ENCODE assay signal across 8 mouse cellular contexts in the genomic region with DNA sequence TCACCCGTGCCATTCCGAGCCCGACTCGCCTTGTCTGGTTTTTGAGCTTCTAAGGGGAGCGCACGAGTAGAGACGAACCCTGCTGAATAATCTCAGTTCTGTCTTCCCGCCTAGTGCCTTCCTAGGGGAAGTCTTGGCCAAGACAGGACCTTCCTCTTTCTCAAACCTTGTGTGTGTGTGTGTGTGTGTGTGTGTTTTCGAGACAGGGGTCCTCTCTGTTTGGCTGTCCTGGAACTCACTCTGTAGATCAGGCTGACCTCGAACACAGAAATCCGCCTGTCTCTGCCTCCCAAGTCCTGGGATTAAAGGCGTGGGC. TPM values are rescaled to one million over a fixed set of nuclear protein-coding genes. Genes with fewer than 3 reads are reported as not detected.
DNase-seq lines count a peak whose midpoint lies in the region; ATAC-seq and TF ChIP-seq lines count a peak whose summit lies in the region.

No protein-coding gene starts in this region.

- H3K36me3 ChIP-seq in lung, embryonic 16.5 days (ENCODE audit: control insufficient read depth, insufficient read depth, low read length), result 0 out of 2 replicates have a peak, but pooled peaks cover 2% of the 10 kb centered on the region
- H3K36me3 ChIP-seq in forebrain, embryonic 10.5 days (replicated peaks), result peaks cover 6% of the 10 kb centered on the region
- peaks cover 2% of the 10 kb centered on the region; the same call in 1 of the 2 replicates for H3K36me3 ChIP-seq in limb, embryonic 15.5 days
- H3K36me3 ChIP-seq in small intestine, adult 2 months (ENCODE audit: control insufficient read depth, insufficient read depth, low read length), result no peaks in the 10 kb centered on the region

- peak overlapping the region; percentile 96 for H3K4me3 ChIP-seq in lung, embryonic 16.5 days (ENCODE audit: low read length)
- H3K4me3 ChIP-seq in forebrain, embryonic 10.5 days, result peak overlapping the region; percentile 89
- peak overlapping the region; percentile 95 for H3K4me3 ChIP-seq in limb, embryonic 15.5 days
- peak overlapping the region; percentile 92 for H3K4me3 ChIP-seq in small intestine, adult 2 months (ENCODE audit: low read depth, low read length)

- peaks cover 10% of the 10 kb centered on the region for H3K4me1 ChIP-seq in lung, embryonic 16.5 days (replicated peaks; ENCODE audit: control insufficient read depth, insufficient read depth, low read length)
- peaks cover 21% of the 10 kb centered on the region for H3K4me1 ChIP-seq in forebrain, embryonic 10.5 days
- peaks cover 15% of the 10 kb centered on the region for H3K4me1 ChIP-seq in limb, embryonic 15.5 days
- H3K4me1 ChIP-seq in small intestine, adult 2 months (ENCODE audit: control insufficient read depth, insufficient read depth, insufficient read length, low read length), result peaks cover 8% of the 10 kb centered on the region; the same call in 1 of the 2 replicates

- H3K27ac ChIP-seq in lung, embryonic 16.5 days (ENCODE audit: low read length), result peak overlapping the region; percentile 45; the same call in 1 of the 2 replicates
- peak overlapping the region; percentile 90 for H3K27ac ChIP-seq in forebrain, embryonic 10.5 days
- peak overlapping the region; percentile 95; the same call in 1 of the 2 replicates for H3K27ac ChIP-seq in limb, embryonic 15.5 days
- no peak overlapping the region; the same call in 1 of the 2 replicates for H3K27ac ChIP-seq in small intestine, adult 2 months (ENCODE audit: insufficient read depth, low read depth, low read length)

- no peak for TF ChIP-seq POLR2A in small intestine, adult 2 months (IDR thresholded peaks at IDR 0.05; ENCODE audit: low read depth, low read length)

- 1% methylated on average over 12 of the region's 12 CpGs for WGBS in lung, embryonic 16.5 days
- 5% methylated on average over 12 of the region's 12 CpGs for WGBS in forebrain, embryonic 10.5 days
- 2% methylated on average over 12 of the region's 12 CpGs for WGBS in limb, embryonic 15.5 days
- 1% methylated on average over 12 of the region's 12 CpGs for WGBS in small intestine, adult 2 months

- peak overlapping the region; percentile 85 for H3K4me2 ChIP-seq in lung, embryonic 16.5 days (ENCODE audit: low read depth, low read length)
- peak overlapping the region; percentile 77 for H3K4me2 ChIP-seq in limb, embryonic 15.5 days

- 0 out of 2 replicates have a peak, but pooled peaks have one; percentile 2 for ATAC-seq in lung, embryonic 16.5 days (ENCODE audit: low read depth)
- ATAC-seq in limb, embryonic 15.5 days (ENCODE audit: insufficient number of reproducible peaks, low FRiP score, low TSS enrichment, low read depth), result no peak

- H3K27me3 ChIP-seq in lung, embryonic 16.5 days (ENCODE audit: control insufficient read depth, insufficient read depth, low read depth, low read length), result no peaks in the 10 kb centered on the region
- peaks cover 23% of the 10 kb centered on the region for H3K27me3 ChIP-seq in forebrain, embryonic 10.5 days (ENCODE audit: poor library complexity, severe bottlenecking)
- no peaks in the 10 kb centered on the region for H3K27me3 ChIP-seq in limb, embryonic 15.5 days
- H3K27me3 ChIP-seq in small intestine, adult 2 months (ENCODE audit: control insufficient read depth, insufficient read depth, low read length), result no peaks in the 10 kb centered on the region

- no peak for DNase-seq in lung, adult 18-20 months
- DNase-seq in forebrain, embryonic 10.5 days (ENCODE audit: extremely low spot score, low spot score), result no peak
- no peak for DNase-seq in spleen, adult 12 weeks (ENCODE audit: low spot score)
- no peak for DNase-seq in right cerebral cortex, postnatal 14 days
- no peak for DNase-seq in layer of hippocampus, postnatal 25 days (ENCODE audit: extremely low spot score in 1 of 2, low spot score in 1 of 2)

- H3K9ac ChIP-seq in lung, embryonic 16.5 days (ENCODE audit: low read length), result peak overlapping the region; percentile 94
- peak overlapping the region; percentile 85 for H3K9ac ChIP-seq in limb, embryonic 15.5 days

- TF ChIP-seq CTCF in small intestine, adult 2 months (IDR thresholded peaks at IDR 0.05; ENCODE audit: extremely low read depth, insufficient read length, insufficient replicate concordance, low read depth, low read length), result no peak

- no peaks in the 10 kb centered on the region for H3K9me3 ChIP-seq in lung, embryonic 16.5 days (ENCODE audit: control insufficient read depth, low read length)
- no peaks in the 10 kb centered on the region for H3K9me3 ChIP-seq in forebrain, embryonic 10.5 days
- H3K9me3 ChIP-seq in limb, embryonic 15.5 days, result no peaks in the 10 kb centered on the region

RNA-seq across cellular contexts. Expression of a gene that starts 7.8 kb away (rescaled TPM):
- 24.8 and 31.0 TPM in 2 replicates for polyA plus RNA-seq in lung, embryonic 16.5 days (2015; fragmentation: Nextera tagmentation; extraction: Ambion mirVana)
- polyA plus RNA-seq in forebrain, embryonic 10.5 days (2016; fragmentation: Nextera tagmentation; extraction: Ambion mirVana), result 15.9 and 17.4 TPM in 2 replicates
- 24.4 and 27.5 TPM in 2 replicates for polyA plus RNA-seq in limb, embryonic 15.5 days (2015; fragmentation: Nextera tagmentation; extraction: Ambion mirVana)
- 18.6 and 42.3 TPM in 2 replicates for polyA plus RNA-seq in small intestine, adult 2 months (2012; rRNA removed)
- total RNA-seq in layer of hippocampus, postnatal 25 days (2021), result 10 to 100 TPM; 48.0 to 56.8 TPM

RNA-seq across cellular contexts. Expression of a gene that starts 25.2 kb away (rescaled TPM):
- polyA plus RNA-seq in lung, embryonic 16.5 days (2015; fragmentation: Nextera tagmentation; extraction: Ambion mirVana), result 11.7 and 13.3 TPM in 2 replicates
- polyA plus RNA-seq in forebrain, embryonic 10.5 days (2016; fragmentation: Nextera tagmentation; extraction: Ambion mirVana), result 7.9 and 8.6 TPM in 2 replicates
- 19.1 and 22.2 TPM in 2 replicates for polyA plus RNA-seq in limb, embryonic 15.5 days (2015; fragmentation: Nextera tagmentation; extraction: Ambion mirVana)
- 225 and 822 TPM in 2 replicates for polyA plus RNA-seq in small intestine, adult 2 months (2012; rRNA removed)
- 10 to 100 TPM; 74.1 to 76.7 TPM for total RNA-seq in layer of hippocampus, postnatal 25 days (2021)

RNA-seq across cellular contexts. Expression of a gene that starts 39.4 kb away (rescaled TPM):
- polyA plus RNA-seq in lung, embryonic 16.5 days (2015; fragmentation: Nextera tagmentation; extraction: Ambion mirVana), result 33.9 and 38.3 TPM in 2 replicates
- polyA plus RNA-seq in forebrain, embryonic 10.5 days (2016; fragmentation: Nextera tagmentation; extraction: Ambion mirVana), result 56.3 and 57.6 TPM in 2 replicates
- polyA plus RNA-seq in limb, embryonic 15.5 days (2015; fragmentation: Nextera tagmentation; extraction: Ambion mirVana), result 32.1 and 33.9 TPM in 2 replicates
- 20.1 and 29.8 TPM in 2 replicates for polyA plus RNA-seq in small intestine, adult 2 months (2012; rRNA removed)
- total RNA-seq in layer of hippocampus, postnatal 25 days (2021), result 10 to 100 TPM; 46.3 to 46.8 TPM

RNA-seq across cellular contexts. Expression of a gene that starts 40.4 kb away (rescaled TPM):
- 28.3 and 29.0 TPM in 2 replicates for polyA plus RNA-seq in lung, embryonic 16.5 days (2015; fragmentation: Nextera tagmentation; extraction: Ambion mirVana)
- 44.4 and 47.5 TPM in 2 replicates for polyA plus RNA-seq in forebrain, embryonic 10.5 days (2016; fragmentation: Nextera tagmentation; extraction: Ambion mirVana)
- 25.4 and 26.7 TPM in 2 replicates for polyA plus RNA-seq in limb, embryonic 15.5 days (2015; fragmentation: Nextera tagmentation; extraction: Ambion mirVana)
- 83.4 and 95.1 TPM in 2 replicates for polyA plus RNA-seq in small intestine, adult 2 months (2012; rRNA removed)
- 10 to 100 TPM; 28.6 to 30.7 TPM for total RNA-seq in layer of hippocampus, postnatal 25 days (2021)

RNA-seq across cellular contexts. Expression of a gene that starts 41.3 kb away (rescaled TPM):
- polyA plus RNA-seq in lung, embryonic 16.5 days (2015; fragmentation: Nextera tagmentation; extraction: Ambion mirVana), result 14.8 and 17.6 TPM in 2 replicates
- polyA plus RNA-seq in forebrain, embryonic 10.5 days (2016; fragmentation: Nextera tagmentation; extraction: Ambion mirVana), result 15.0 and 16.3 TPM in 2 replicates
- polyA plus RNA-seq in limb, embryonic 15.5 days (2015; fragmentation: Nextera tagmentation; extraction: Ambion mirVana), result 53.1 and 64.1 TPM in 2 replicates
- polyA plus RNA-seq in small intestine, adult 2 months (2012; rRNA removed), result 3.5 and 5.9 TPM in 2 replicates
- total RNA-seq in layer of hippocampus, postnatal 25 days (2021), result 1 to 10 TPM; 6.7 to 9.6 TPM
